Mouse (Mus musculus) gastrocnemius, postnatal 36 days (tissue): ENCODE data around the gene Ccdc141. TPM values are rescaled to one million over a fixed set of nuclear protein-coding genes. Genes with fewer than 3 reads are reported as not detected.
A peak's percentile ranks its signal among the peaks of the same experiment; 100 is the strongest.

Experiments used
- DNase-seq, 2 experiments: peaks; one replicate each; pipeline ENCODE4 v3.0.0; 2022
- intact Hi-C: fragments of 180-260 bp; cut with DNase I; formaldehyde crosslinking; loops from one replicate; pipeline ENCODE4 v1.15.1; 2025
- total RNA-seq, 2 experiments: library from RNA; stranded (reverse); gene quantifications; 2 replicates each; pipeline ENCODE4 v1.2.3; 2021

Gene Ccdc141
- total RNA-seq, 2 experiments from 2014 or later = 7.6 to 11.3 TPM

DNA sequence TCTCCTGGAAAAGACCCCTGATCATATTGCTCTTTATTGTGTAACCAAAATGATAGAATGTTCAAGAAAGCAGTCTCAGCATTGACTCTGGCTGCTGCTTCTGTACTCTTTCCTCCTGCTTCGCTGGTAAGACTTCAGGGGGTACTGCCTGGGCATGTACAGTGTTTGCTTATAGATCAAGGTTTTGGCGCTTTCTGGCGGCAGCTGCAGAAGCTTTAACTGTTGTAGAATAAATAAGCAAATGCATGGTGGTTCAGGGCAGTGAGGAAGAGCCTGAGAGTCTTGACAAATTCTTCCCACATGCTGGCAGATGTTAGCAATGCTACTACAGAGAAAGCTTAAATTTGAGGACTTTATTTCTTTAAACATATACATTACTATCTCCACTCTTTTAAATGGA lies 24.1 kb downstream of the Ccdc141 start:
- intact Hi-C loops = no loop called here
- DNase-seq = no peak

DNA sequence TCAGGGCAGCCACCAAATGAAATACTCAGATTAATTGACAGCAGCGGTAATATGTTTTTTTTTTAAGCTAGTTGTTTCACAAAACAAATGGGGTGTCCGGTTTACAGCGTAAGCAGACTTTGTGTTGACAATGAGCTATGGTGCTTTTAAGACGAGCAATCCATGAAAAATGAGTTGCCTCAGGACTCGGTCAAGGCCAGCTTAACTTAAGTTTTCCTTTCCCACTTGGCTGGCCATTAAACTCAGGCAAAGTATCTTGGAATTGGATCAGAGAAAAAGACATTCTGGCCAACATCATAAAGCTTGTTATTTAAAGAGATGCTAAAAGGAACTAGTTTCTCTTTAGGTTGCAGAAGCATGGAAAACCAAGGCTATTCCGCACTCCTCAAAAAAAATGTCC lies 26.9 kb downstream of the Ccdc141 start:
- intact Hi-C loops = no loop called here
- no peak for DNase-seq

DNA sequence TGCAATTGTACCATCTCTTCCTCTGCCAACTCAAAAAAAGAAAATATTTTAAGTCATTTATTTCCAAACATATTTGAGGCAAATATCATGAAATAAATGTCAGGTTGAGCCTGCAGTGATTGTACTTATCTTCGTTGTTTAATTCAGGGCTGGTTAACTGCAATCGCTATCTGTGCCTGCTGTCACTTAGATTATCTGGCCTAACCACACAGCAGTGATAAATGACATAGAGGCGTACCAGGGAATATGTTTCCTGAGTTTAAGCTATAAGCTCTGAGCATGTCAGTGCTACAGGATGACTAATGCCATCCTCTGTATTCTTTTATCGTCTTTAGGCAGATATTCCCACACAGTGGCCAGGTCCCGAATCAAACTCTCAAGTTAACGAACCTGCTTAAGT lies 31.6 kb downstream of the Ccdc141 start:
- intact Hi-C loops = no loop called here
- DNase-seq = no peak

DNA sequence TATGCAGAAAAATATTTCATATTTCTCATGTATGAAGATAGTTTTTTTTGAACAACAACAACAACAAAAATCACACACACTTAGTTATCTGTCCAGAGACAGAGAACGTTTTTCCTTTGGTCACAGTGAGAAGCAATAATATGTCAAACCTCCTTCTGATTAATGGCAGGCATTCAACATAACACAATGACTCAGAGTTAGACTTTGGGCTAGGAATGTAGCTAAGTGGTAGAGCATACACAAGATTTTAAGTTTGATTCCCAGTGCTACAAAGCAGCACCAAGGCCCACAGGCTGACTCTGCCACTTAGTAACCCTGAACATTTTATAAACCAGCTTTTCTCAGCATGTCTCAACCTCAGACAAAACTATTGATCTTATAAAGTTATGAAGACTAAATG lies 35.5 kb downstream of the Ccdc141 start:
- intact Hi-C loops = no loop called here
- no peak for DNase-seq

DNA sequence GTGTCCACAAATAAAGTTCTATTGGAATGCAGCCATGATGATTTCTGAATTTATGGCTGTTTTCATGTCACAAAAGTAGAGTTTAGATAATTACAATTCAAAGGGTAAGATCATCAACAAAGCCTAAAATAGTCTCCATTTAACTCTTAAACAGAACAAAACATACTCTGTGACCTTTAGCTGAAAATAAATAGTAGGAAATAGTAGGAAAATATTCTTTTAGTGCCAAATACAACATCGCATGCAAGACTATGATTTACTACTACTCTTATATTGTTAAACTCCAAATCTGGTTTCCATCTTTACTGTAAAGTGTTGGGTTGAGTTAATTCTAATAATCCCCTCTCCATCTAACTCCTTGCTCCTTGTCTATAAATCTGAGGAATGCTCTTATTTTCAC lies 37.0 kb downstream of the Ccdc141 start:
- no peak for DNase-seq
- intact Hi-C loops = no loop called here

DNA sequence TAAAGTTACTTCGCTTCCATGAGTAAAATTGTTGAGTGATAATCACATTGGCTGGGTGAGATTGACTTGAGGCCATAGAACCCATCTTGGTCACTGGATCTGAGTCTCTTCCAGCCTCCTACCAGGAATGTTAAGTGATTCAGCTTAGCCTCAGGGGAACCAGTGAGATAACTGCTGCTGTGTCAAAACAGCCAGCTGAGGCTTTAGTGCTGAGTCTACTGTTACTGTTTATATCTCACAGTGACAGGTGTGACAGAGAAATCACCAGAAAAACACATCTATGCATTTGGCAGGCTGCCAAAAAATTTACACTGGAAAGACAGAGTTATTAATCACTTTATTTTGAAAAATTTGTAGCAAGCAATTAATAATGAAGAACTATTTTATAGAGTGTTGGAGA lies 43.5 kb downstream of the Ccdc141 start:
- intact Hi-C loops = loop anchor here (5.0 kb wide), 1 partner anchor 40 kb away; no protein-coding TSS in a partner anchor
- DNase-seq = no peak

DNA sequence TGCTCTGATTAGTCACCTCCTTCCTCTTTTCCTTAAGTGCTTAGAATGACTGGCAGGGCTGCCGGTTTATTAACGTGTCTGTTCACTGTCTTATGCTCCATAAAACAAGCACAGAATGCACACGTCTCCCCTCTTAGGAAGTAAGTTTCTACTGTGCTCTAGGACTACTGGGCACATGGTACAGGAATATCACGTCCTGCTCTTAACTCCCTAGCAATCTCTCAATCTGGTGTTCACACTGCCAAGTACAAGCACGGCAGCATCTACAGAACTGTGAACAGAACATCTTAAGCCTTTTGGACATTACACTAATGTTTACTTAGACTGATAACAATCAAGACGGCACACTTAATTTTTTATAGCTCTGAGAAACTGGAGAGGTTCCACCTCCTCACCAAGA lies 52.3 kb downstream of the Ccdc141 start:
- intact Hi-C loops = no loop called here
- DNase-seq = no peak

DNA sequence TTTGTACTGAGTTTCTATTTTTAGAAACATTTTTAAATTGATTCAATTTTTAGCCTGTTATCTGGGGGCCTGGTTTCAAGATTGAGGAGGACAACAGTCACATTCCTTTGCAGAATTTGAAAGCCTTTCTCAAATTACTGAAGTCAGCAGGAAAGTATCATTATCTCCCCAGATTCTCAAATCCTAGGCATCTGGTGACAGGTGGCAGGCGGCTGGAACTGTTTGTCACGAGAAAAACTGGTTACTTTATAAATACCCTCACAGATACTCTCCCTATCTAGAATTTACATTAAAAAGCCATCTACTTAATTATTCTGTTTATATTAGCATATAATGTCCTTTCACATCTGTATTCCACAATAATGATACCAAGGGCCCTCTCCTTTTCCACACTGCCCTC lies 56.1 kb downstream of the Ccdc141 start:
- intact Hi-C loops = no loop called here
- DNase-seq = no peak

DNA sequence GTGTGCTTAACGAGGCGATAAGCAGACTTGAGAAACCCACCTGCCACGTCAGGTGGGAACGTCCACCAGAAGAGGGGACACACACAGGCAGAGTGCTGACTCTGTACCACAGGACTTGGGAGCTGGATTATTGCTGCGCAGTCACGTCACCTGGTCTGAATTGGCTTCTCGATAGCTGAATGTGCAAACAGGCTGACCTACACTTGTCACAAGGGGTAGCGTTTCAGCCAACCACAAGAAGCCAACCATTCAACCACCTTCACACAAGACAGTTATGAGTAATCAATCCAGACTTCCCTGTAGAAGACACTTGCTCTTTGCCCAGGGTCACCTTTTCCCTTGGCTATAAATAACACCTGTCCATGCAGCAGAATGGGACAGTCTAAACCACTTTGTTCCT lies 56.6 kb downstream of the Ccdc141 start:
- peak in 1 of 2 experiments; percentile 7 for DNase-seq
- intact Hi-C loops = no loop called here

DNA sequence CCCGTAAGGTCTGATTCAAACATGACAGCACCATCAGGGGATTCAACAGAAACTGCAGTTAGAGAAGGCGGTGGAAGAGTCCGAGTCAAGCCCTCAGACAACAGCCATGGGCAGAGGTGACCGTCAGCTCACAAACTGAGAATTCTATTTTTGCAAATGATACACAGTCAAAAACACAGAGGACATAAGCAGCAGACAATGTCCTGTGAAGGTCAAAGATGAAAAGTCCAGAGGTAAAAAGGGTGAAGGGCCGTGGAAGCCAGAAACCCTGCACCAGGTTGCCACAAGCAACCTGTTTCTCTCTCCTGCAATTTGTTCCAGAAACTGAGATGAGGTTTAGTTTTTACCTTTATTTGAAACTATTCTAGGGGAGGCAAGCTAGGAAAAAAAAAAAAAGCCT lies 57.4 kb downstream of the Ccdc141 start:
- DNase-seq = no peak
- intact Hi-C loops = no loop called here

DNA sequence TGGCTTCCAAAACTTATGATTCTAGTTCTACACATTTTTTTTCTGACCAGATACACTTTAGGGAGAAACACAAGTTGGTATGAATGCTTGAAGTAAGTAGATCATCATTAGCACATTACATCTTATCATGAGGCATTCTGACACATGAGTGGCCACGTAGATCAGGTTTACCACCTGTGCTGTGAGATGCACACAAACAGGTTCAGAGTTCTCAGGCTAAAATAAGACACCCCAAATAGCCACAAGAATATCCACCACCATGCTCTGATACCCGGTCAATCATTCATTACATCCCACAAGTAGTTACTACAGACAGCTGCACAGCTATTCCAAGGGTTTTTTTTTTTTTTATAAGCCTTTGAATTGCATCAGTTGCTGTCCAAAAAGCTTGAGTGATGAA lies 59.3 kb downstream of the Ccdc141 start:
- intact Hi-C loops = no loop called here
- no peak for DNase-seq

DNA sequence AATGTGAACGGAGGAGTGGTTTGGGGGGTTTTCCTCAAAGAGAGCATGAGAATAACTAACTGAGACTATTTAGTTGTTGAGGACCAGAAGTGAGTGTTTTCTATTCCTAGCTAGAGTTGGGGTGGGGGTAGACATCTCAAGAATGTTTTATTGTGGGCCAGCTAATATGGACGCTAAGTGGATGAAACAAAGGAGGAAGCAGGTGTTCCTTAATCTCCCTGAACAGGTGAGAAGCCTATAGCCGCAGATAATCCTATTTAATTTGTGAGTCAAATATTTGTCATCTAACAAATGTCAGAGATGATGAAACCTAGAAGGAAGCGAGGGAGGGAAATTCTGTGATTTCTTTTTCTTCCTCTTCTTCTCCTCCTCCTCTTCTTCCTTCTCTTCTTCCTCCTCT lies 60.1 kb downstream of the Ccdc141 start:
- intact Hi-C loops = no loop called here
- no peak for DNase-seq

DNA sequence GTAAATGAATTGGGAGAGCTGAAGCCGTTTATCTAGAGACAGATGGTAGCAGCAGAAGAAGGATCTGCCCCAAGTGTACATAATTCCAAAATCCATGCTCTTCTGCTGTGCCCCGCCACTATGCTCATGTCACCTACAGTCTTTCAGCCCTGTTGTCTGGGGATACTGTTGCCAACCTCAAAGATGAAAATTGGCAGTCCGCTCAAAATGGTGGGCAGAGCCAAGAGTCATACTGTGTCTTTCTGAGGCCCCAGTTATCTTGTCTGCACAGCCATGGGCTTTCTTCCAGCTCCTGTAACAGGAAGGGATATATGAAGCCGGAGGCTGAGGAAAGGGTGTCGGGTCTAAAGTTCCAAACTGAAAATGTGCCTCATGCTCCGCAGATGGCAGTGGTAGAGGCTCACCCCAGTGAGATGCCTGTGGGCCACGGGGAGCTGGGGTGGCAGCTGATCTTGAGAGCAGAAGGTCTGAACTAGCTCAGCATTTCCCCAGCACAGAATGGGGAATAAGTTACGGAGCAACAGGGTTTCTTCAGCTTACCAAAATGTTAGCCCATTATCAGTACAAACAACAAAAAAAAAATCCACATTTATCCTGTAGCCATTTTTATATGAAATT lies 60.8 kb downstream of the Ccdc141 start:
- no peak for DNase-seq

DNA sequence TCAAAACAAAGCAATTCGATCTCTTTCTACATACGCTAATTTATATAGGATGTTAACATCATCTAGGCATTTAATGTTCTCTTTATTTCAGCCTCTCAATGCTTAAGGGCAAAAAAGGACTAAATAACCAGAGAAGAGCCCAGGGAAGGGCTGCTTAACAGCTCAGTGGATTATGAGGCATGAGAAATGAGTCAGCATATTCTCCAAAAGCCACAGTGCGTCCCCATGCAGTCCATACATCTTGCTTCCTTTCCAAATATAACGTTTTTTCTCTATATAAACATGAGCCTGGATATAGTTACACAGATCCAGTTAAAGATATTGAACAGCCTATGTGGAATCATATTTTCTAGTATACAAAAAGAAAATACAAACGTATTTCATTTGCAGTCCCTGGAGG lies 61.9 kb downstream of the Ccdc141 start:
- intact Hi-C loops = no loop called here
- DNase-seq = no peak

More for the DNA sequence above, 60.8 kb downstream of the Ccdc141 start:
- intact Hi-C loops = no loop called here

DNA sequence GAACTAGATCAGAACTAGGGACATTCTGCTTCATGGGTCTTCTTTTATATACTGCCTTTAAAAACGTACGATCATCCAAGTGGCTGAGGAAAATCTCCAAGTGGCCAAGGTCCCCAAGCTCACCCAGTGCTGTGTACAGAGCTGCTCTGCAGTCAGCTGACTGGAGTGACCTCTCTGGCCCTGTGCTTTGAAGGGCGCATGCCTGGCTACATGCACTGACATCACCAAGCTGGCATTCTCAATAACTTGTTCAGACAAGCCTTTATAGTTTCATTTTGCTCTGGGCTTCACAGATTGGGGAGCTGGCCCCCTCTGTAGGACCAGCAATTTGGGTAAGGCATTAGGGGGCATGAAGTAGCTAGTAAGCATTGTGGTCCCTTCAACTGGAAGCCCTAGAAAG lies 64.3 kb downstream of the Ccdc141 start:
- no peak for DNase-seq
- intact Hi-C loops = no loop called here

DNA sequence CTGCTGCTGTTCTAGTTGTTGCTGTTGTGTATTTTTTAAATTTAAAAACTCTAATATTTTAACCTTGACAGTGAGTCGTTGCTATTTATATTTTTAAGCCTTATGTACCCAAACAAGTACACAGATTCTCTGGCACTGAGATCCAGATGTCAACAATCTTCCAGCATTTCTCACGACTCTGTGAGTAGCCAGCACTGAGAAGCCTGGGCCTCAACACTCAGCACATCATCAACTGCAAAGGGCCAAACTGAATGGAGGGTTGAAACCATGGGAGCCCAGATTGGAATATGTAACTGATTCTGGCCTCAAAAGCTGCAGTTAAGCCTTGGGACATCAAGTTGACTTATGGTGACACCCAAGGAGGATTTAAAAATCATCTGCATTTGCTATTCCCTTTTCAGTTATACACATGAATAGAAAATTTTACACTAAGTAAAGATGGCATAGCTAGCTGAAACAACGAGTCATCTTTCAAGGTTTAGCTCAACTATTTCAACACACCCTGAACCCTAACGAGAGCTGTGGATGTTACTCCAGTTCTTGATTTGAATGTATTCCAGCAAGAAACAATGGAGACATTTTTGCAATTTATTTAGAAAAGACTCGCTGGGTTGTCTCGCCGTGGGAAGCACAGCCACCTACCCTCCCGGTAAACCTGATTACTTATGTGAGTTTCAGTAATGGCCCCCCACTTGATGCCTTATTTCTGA lies 65.3 kb downstream of the Ccdc141 start:
- intact Hi-C loops = no loop called here
- no peak for DNase-seq

DNA sequence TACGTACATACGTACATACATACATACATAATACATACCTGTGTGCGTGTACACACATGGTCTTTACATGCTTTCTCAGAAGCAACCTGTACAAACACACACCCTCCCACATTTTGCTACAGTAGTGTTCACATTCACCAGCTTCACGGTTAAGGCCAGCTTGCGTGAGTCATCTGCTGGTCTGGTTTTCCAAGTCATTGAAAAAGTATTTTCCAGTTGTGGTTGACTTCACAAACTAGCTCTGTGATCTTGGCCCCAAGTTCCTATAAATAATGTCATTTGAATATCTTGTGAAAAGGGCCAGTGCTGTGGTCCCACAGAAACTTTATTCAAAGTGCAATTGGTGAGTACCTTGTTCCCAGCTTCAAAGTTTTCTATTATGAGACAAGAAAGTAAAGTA lies 67.9 kb downstream of the Ccdc141 start:
- intact Hi-C loops = no loop called here
- DNase-seq = no peak

DNA sequence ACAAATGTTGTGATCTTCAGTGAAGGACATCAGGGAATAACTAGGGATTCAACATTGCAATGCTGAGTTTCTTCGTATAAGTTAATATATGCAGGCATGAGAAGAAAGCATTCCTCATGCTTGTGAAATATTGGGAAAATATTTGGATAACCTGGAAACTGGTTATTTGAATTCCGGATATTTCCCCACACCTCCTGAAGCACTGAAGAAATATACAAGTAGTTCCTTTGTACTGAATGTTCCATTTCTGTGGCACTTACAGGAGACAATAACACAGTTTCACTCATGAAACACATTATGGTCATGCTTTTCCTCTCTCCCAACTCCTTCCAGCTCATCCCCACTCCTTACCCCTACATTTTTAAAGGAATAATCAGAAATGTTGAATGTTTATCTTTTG lies 70.6 kb downstream of the Ccdc141 start:
- DNase-seq = no peak
- intact Hi-C loops = no loop called here

DNA sequence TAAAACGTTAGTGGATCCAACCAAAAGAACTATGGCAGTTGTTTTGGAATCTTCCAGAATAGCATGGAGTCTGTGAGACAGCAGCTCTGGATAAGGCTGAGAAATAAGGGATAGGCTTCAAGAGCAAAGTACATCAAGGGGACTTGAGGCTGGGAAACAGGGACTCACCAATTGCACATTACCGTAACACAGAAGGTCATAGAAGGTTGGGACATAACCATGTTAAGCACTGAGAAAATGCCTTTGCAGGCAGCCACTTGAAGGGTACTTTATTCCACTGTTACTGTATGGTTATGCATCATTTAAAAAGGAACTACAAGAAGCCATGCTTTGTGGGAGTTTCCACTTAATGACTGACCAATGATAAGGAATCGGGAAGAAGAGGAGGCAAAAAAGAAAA lies 71.7 kb downstream of the Ccdc141 start:
- no peak for DNase-seq
- intact Hi-C loops = no loop called here

DNA sequence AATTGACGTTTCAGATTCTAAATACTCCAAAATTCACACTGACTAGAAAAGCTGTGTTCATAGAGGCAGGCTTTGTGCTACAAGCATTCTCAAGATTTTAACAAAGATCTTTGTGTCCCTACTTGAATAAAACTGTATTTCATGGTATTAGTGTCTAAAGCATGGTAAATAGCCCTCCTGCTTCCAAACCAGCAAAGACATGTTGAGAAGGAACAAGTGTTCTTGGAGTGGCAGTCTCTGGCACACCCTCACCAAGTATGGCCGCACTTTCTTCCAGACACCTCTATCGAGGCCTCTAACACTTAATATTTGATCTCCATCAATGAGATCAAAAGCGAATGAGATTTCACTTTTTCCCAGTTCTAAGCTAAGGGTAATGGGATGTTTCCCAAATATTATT lies 78.7 kb downstream of the Ccdc141 start:
- DNase-seq = no peak
- intact Hi-C loops = no loop called here

DNA sequence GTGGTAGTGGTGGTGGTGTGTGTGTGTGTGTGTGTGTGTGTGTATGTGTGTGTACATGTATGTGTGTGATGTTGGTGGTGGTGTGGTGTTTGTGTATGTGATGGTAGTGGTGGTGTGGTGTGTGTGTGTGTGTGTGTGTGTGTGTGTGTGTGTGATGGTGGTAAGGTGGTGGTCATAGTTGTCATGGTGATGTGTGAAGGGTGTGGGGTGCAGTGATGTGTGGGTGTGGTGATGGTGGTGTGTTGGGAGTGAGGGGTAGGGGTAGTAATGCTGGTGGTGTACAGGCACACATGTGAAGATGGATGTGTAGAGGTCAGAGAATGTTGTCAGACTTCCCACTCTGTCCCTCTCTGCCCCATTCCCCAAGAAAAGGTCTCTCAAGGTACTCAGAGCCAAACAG lies 85.1 kb downstream of the Ccdc141 start:
- no peak for DNase-seq
- intact Hi-C loops = loop anchor here (10.0 kb wide), 1 partner anchor 119 kb away; no protein-coding TSS in a partner anchor

DNA sequence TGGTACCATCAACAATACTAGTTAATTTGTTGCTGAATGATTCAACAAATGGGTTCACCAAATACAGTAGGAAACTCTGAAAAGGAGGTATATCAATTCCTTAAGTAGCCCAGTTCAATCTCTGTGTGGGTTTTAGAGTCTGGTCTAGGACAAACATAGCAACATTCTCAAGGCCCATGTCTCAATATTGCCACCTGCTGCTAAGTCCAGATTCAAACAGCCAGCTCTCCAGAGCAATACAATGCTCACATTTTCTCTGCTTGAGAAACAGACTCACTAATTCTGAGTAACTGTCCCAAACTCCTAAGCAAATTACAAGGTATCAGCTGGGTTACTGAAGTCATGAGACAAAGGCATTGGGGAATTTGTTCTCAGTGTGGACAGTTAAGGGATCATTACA lies 85.8 kb downstream of the Ccdc141 start:
- DNase-seq = no peak
- intact Hi-C loops = loop anchor here (10.0 kb wide), 1 partner anchor 120 kb away; no protein-coding TSS in a partner anchor
